Mouse (Mus musculus) adrenal gland, adult 8-10 months (tissue): Measurements from ENCODE around the gene Rgs12. TPM values are rescaled to one million over a fixed set of nuclear protein-coding genes. Genes with fewer than 3 reads are reported as not detected.

ENCODE experiments used
- DNase-seq: peaks from one replicate; pipeline ENCODE4 v3.0.0; 2022
- total RNA-seq, 4 experiments: library from RNA; stranded (reverse); gene quantifications; 2 replicates each; pipeline ENCODE4 v1.2.4; 2022

Rgs12 gene
- total RNA-seq, 4 experiments from 2014 or later, result 20.0 to 27.2 (median 23.1) TPM

- no peak for DNase-seq
Observed at GRCm38 (mm10) chr5:35033068-35033467, 83.8 kb downstream of the Rgs12 start.

DNA sequence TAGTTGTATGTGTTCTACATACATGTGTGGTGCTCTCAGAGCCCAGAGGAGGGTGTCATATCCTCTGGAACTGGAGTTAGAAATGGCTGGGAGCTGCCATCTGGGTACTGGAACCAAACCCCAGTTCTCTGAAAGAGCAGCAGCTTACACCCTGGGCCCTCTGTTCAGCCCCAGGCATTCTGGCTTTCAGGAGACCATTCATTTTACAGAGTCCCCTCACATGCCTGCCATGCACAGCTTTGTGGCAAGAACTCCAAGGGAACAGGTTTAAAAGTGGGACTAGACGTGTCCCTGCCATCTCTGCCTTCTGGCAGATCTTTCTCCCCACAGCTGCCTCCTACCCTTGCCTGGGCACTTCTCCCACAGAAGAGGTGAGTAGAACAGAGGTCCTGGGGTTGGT lies 84.4 kb downstream of the Rgs12 start:
- DNase-seq, result no peak

DNA sequence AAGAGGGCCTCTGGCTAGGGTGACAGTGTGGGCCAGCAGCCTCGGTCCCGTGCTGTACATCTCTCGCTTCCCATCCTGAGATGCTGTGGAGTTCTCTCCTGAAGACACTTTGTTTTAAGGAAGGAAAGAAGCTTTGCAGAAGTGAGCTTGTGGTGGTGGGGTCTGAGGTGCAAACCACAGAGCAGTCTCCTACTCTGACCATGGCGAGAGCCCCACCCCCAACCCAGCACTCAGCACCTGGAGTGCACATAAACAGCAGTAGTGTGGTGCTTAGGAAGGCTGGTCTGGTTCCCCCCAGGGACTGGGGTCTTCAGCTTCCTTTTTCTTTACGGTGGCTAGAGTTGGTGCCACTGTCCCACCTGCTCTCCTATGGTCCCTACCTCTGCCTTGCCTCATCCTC lies 85.9 kb downstream of the Rgs12 start:
- no peak for DNase-seq

DNA sequence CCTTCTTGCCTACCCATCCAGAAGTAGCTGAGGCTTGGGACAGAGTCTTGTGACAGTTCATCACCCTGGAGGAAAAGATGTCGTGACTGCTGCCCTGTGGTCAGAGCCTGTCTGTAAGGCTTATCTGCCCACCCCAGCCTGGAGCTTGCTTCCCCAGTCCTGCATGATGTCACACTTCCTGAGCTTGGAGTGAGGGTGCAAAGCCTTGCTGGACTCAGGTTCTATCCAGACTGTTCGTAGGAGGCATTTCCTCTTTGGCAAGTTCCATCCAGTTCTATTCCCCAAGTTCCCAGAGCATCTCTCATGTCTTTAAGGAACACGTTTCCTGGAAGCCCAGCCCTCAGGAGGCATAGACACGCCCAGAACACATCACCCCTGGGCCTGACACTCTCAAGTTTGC lies 86.5 kb downstream of the Rgs12 start:
- no peak for DNase-seq

DNA sequence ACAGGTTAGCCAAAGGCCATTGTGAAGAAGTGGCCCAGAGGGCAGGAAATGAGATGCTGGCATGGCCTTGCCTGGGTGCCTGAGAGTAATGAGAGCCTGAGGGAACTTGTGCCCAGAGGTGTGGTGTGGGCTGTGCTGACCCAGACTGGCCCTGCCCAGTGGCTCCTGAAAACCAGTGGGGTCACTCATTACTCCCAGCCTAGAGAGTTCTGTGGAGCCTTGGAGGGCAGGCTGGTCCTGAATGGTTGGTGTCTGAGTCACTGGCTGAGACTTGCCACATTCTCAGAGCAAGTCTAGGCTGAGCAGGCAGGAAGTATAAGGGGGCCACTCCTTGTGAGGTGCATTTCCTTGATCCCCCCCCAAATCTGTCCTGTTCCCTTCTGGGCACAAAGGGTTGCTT lies 88.2 kb downstream of the Rgs12 start:
- DNase-seq, result no peak

- no peak for DNase-seq
Observed at GRCm38 (mm10) chr5:35041268-35041829, 92.1 kb downstream of the Rgs12 start, which contains the start of gene Hgfac. Hgfac (plus strand) TSS chr5:35041509.

DNA sequence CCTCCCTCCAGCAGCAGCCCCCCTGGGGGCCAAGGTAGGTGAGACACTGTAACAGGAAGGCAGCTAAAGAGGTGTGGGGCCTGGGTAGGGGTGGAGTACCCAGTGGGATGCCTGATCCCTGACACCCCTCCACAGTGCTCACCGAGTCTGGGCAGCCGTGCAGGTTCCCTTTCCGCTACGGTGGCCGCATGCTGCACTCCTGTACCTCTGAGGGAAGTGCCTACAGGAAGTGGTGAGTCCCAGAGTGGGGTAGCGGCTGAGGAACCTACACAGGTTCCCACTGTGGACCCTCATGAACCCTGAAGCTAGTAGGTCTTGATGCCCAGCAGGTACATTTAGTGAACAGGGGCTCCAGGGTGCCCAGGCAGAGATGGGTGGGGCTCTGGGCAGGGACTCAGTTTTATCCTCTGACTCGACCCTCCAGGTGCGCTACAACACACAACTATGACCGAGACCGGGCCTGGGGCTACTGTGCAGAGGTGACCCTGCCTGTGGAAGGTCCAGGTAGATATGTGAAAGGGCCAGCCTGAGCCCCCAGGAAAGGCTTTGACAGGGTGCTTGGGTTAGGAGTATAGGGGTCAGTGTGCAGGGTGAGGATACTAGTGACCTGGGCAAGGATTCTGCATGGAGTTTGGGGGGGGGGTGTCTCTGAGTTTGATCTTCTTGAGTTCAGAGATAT lies 93.3 kb downstream of the Rgs12 start:
- no peak for DNase-seq

DNA sequence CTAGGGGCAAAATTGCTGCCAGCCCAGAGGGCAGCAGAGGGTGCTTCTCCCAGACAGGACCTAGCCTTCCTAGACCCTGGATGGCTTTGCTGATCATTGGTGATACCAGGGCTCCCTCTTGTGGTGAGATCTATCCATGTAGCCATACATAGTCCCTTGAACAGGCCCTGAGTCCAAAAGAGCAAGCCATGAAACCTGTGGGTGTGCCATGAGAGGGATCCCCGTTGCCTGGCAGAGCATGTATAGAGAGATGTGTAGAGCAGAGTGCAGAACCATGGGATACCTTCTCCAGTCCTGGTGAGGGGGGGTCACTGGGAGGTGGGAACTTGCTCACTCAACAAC lies 93.8 kb downstream of the Rgs12 start:
- DNase-seq, result peak; percentile 50

DNA sequence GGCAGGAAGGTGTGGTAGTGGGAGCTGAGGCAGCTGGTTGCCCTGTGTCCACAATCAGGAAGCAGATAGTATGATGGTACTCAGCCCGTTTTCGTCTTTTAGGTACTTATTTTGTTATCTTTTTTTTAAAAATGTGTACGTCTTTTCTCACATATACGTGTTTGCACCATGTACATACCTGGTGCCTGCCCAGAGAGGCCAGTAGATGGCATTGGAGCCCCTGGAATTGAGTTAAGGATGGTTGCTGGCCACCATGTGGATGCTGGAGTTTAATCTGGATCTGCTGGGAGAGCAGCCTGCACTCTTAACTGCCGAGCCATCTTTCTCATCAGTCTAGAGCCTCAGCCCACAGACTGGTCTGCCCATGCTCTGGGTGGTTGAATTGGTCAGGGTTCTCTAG lies 101.3 kb downstream of the Rgs12 start:
- no peak for DNase-seq

- DNase-seq, result no peak
Observed at GRCm38 (mm10) chr5:35054628-35055027, 105.4 kb downstream of the Rgs12 start.

GRCm38 (mm10) chr5:35055076-35055475 lies 105.8 kb downstream of the Rgs12 start:
- peak; percentile 74 for DNase-seq

- peak; percentile 64 for DNase-seq
Observed at GRCm38 (mm10) chr5:35056604-35057432, 107.6 kb downstream of the Rgs12 start, which contains the start of gene Dok7. Dok7 (plus strand) TSS chr5:35056766.

- no peak for DNase-seq
Observed at GRCm38 (mm10) chr5:35057582-35057981, 108.3 kb downstream of the Rgs12 start.

- no peak for DNase-seq
Observed at GRCm38 (mm10) chr5:35058216-35058615, 109.0 kb downstream of the Rgs12 start.

- DNase-seq, result no peak
Observed at GRCm38 (mm10) chr5:35060098-35060497, 110.9 kb downstream of the Rgs12 start.

DNA sequence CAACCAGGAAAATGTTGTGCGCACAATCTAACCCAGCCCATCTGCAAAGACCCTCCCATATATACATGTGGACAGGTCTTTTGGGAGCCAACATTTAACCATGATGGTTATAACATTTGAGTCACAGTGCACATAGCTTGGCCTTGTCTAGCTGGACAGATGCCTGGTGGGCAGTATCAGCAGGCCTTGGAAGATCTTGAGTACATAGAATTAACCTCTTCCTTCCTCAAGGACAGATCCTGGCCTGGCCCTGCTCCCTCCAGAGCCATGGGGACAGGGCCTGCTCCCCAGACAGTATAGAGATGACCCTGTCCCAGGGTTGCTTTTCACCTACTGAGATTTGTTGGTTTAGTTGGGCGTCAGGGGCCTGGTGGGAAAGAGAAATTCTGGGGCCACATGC lies 120.6 kb downstream of the Rgs12 start:
- DNase-seq, result no peak

GRCm38 (mm10) chr5:35070314-35070713 lies 121.1 kb downstream of the Rgs12 start:
- DNase-seq, result peak; percentile 77

- no peak for DNase-seq
Observed at GRCm38 (mm10) chr5:35070953-35071352, 121.7 kb downstream of the Rgs12 start.

DNA sequence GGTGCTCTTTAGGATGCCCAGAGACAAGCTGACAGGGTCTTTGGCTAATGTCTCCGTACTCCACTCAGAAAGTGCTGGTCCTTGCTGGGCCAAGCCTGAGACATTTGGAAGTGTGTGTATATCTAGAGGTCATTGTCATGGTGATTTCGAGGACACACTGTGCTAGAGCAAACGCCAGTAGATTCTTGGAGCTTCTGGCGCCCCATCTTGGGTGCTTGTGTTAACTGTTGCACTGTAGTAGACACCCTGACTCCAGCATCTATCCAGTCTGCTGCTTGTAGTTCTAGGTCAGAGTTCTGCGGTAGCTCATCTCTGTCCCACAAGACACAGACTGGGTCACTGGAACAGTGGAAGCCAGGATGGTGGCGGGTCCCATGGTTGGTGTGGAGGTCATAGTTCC lies 122.6 kb downstream of the Rgs12 start:
- DNase-seq, result no peak

- no peak for DNase-seq
Observed at GRCm38 (mm10) chr5:35073235-35073634, 124.0 kb downstream of the Rgs12 start.

- peak; percentile 85 for DNase-seq
Observed at GRCm38 (mm10) chr5:35073992-35074391, 124.7 kb downstream of the Rgs12 start.

DNA sequence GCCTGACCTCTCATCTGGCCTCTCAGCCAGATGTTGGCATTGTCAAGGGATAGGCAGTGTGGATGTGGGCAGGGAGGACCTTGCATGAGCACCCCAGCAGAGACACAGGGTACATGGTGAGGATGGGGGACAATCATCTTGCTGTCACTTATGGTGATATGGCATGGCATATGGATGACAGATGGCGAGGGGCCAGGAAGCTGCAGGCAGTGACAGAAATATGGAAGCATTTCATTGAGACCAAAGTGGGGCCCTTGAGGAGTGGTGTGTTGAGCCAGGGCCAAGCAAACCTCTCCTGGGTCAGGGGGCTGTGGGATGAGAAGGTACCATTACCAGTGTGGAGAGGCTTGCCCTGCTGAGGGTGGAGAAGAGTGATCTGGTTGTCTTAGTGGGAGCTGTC lies 127.1 kb downstream of the Rgs12 start:
- DNase-seq, result no peak

- no peak for DNase-seq
Observed at GRCm38 (mm10) chr5:35079101-35079500, 129.9 kb downstream of the Rgs12 start.

- DNase-seq, result no peak
Observed at GRCm38 (mm10) chr5:35084913-35085312, 135.7 kb downstream of the Rgs12 start.
